Comparison of ENCODE assay signal across 20 mouse cellular contexts in the genomic region with DNA sequence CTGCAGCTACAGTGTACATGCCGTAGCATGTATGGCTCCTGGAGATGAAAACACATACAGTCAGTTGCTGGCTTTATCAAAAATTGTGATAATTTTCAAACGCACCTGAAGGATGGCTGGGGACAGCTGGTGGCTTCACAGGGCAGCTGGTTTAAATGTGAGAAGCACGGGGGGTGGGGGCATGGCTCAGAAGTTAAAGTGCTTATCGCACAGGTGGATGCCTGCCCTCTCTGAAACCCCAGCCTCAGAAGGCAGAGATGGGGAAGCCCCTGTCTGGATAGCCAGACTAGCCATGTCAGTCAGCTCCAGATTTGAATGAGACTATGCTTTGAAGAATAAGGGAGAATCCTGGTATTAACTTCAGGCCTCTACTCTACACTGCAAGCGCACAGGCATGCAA. TPM values are rescaled to one million over a fixed set of nuclear protein-coding genes. Genes with fewer than 3 reads are reported as not detected.
A peak's percentile ranks its signal among the peaks of the same experiment; 100 is the strongest.
DNase-seq lines count a peak whose midpoint lies in the region; TF ChIP-seq lines count a peak whose summit lies in the region.
"Had no signal": no experiment of that assay in that cellular context is flagged by ENCODE, and none has a peak within 500 bp of the region (broad histone marks: within the 10 kb centered on the region; RNA-seq: fewer than 3 reads in every experiment).

No protein-coding gene starts in this region.

- H3K36me3 ChIP-seq in CH12.LX (replicated peaks in 1 of 2; ENCODE audit: control insufficient read depth in 1 of 2, insufficient read depth in 1 of 2, low read length in 1 of 2) = no peaks in the 10 kb centered on the region
- H3K36me3 ChIP-seq: G1E had no signal

- H3K4me3 ChIP-seq in CH12.LX (replicated peaks in 1 of 3; ENCODE audit: low read depth in 2 of 3, low read length in 2 of 3, poor library complexity in 1 of 3) = no peak overlapping the region
- no peak overlapping the region for H3K4me3 ChIP-seq in lung, adult 2 months (replicated peaks; ENCODE audit: extremely low read depth, low read depth, low read length)

- in situ Hi-C loops in CH12.LX (cut with MboI; ENCODE audit: low pct_ligation_motif_present, low pct_unique_long_range_greater_than_20kb, low sequenced_read_pairs) = loop anchor here (25.0 kb wide), 1 partner anchor 264 kb away; no protein-coding TSS in a partner anchor

- TF ChIP-seq EP300 in CH12.LX (IDR thresholded peaks at IDR 0.05; ENCODE audit: low read length) = 0 out of 2 replicates have a peak, but pooled peaks have one; percentile 18

- H3K4me2 ChIP-seq in CH12.LX (ENCODE audit: insufficient read depth, low read depth, poor library complexity, severe bottlenecking) = no peak overlapping the region

- dilution Hi-C loops in CH12.LX (cut with MboI; ENCODE audit: extremely low pct_ligation_motif_present, extremely low pct_unique_long_range_greater_than_20kb, low sequenced_read_pairs) = no loop called here

- H3K27me3 ChIP-seq in CH12.LX (replicated peaks) = no peaks in the 10 kb centered on the region
- H3K27me3 ChIP-seq: Patski had no signal

- no peak for TF ChIP-seq CTCF in CH12.LX (conservative IDR thresholded peaks at IDR 0.05 in 1 of 2, IDR thresholded peaks at IDR 0.05 in 1 of 2; ENCODE audit: low read depth in 2 of 2, low read length in 2 of 2)
- no peak for TF ChIP-seq CTCF in lung, adult 2 months (IDR thresholded peaks at IDR 0.05; ENCODE audit: insufficient read depth, low read length)

- peak; percentile 48 for DNase-seq in A20 (ENCODE audit: low read depth, low spot score)
- peak; percentile 55 for DNase-seq in CH12.LX (ENCODE audit: extremely low read depth)
- no peak for DNase-seq in lung, adult 2 months
- no peak for DNase-seq in right cerebral cortex, postnatal 25 days
- DNase-seq: adrenal gland, adult 2 months; adrenal gland, adult 8-10 months; adrenal gland, postnatal 10 days; adrenal gland, postnatal 14 days; adrenal gland, postnatal 25 days; adrenal gland, postnatal 36 days; B cell, adult 2 months; cerebellum, adult 11 months; cerebellum, adult 11-12 months; cerebellum, adult 18-20 months; cerebellum, adult 2 months; cerebellum, adult 8-10 months had no signal

- H3K9me3 ChIP-seq in CH12.LX (replicated peaks; ENCODE audit: low read length) = peaks cover 4% of the 10 kb centered on the region

- peaks cover 10 to 29% of the 10 kb centered on the region in 2 experiments for H3K4me1 ChIP-seq in CH12.LX (ENCODE audit: control insufficient read depth in 1 of 2, insufficient read depth in 2 of 2)
- no peaks in the 10 kb centered on the region for H3K4me1 ChIP-seq in lung, adult 2 months (ENCODE audit: control insufficient read depth, insufficient read depth, low read length)

- WGBS in lung, adult 2 months = 88% methylated on average over 5 of the region's 5 CpGs

- H3K79me2 ChIP-seq in CH12.LX (replicated peaks; ENCODE audit: control insufficient read depth, extremely low read depth, insufficient read depth, poor library complexity, severe bottlenecking) = no peaks in the 10 kb centered on the region

- H3K27ac ChIP-seq in CH12.LX (ENCODE audit: insufficient read depth, low read depth) = no peak overlapping the region

- TF ChIP-seq RAD21 in CH12.LX (IDR thresholded peaks at IDR 0.05; ENCODE audit: low read depth, low read length) = no peak

- H3K9ac ChIP-seq in CH12.LX (ENCODE audit: insufficient read depth, low read depth) = no peak overlapping the region

- TF ChIP-seq POLR2A in CH12.LX (IDR thresholded peaks at IDR 0.05; ENCODE audit: low read depth, low read length) = no peak
- TF ChIP-seq POLR2A in lung, adult 2 months (IDR thresholded peaks at IDR 0.05; ENCODE audit: borderline replicate concordance, extremely low read depth, low read depth, low read length) = no peak

TF ChIP-seq in CH12.LX, 34 proteins besides CTCF, POLR2A, EP300 and RAD21:
- TF ChIP-seq NRF1 (IDR thresholded peaks at IDR 0.05; ENCODE audit: low read depth, low read length) (no peak), MYC (IDR thresholded peaks at IDR 0.05; ENCODE audit: low read depth, low read length) (0 out of 2 replicates have a peak, but pooled peaks have one; percentile 37), ELF1 (IDR thresholded peaks at IDR 0.05; ENCODE audit: low read depth, low read length) (no peak), GABPA (IDR thresholded peaks at IDR 0.05; ENCODE audit: insufficient replicate concordance, low read depth, low read length) (no peak), NELFE (IDR thresholded peaks at IDR 0.05; ENCODE audit: low read depth, low read length) (no peak), TCF12 (IDR thresholded peaks at IDR 0.05; ENCODE audit: low read depth, low read length) (peak; percentile 84), PAX5 (IDR thresholded peaks at IDR 0.05; ENCODE audit: low read length) (no peak), HCFC1 (IDR thresholded peaks at IDR 0.05; ENCODE audit: low read depth, low read length) (no peak), BHLHE40 (IDR thresholded peaks at IDR 0.05; ENCODE audit: low read depth, low read length) (peak; percentile 78), JUN (IDR thresholded peaks at IDR 0.05; ENCODE audit: insufficient read depth, low read depth, low read length) (no peak), ZNF384 (IDR thresholded peaks at IDR 0.05; ENCODE audit: low read depth, low read length) (no peak), CHD2 (IDR thresholded peaks at IDR 0.05; ENCODE audit: low read length) (0 out of 2 replicates have a peak, but pooled peaks have one; percentile 28), MAFK (IDR thresholded peaks at IDR 0.05; ENCODE audit: insufficient replicate concordance, low read length) (no peak), TBP (conservative IDR thresholded peaks at IDR 0.05; ENCODE audit: low read depth, low read length) (no peak), IRF4 (IDR thresholded peaks at IDR 0.05; ENCODE audit: low read depth, low read length) (peak; percentile 24; the same call in 1 of the 2 replicates), USF1 (IDR thresholded peaks at IDR 0.05; ENCODE audit: low read depth, low read length) (no peak), UBTF (IDR thresholded peaks at IDR 0.05; ENCODE audit: low read depth, low read length) (no peak), USF2 (conservative IDR thresholded peaks at IDR 0.05; ENCODE audit: low read depth, low read length) (no peak), CHD1 (IDR thresholded peaks at IDR 0.05; ENCODE audit: low read depth, low read length) (no peak), SIN3A (IDR thresholded peaks at IDR 0.05; ENCODE audit: low read length) (no peak), MAX (IDR thresholded peaks at IDR 0.05; ENCODE audit: low read length) (0 out of 2 replicates have a peak, but pooled peaks have one; percentile 22), ZC3H11A (IDR thresholded peaks at IDR 0.05; ENCODE audit: low read depth, low read length) (no peak), POLR2AphosphoS2 (IDR thresholded peaks at IDR 0.05; ENCODE audit: low read depth, low read length) (no peak), RCOR1 (conservative IDR thresholded peaks at IDR 0.05; ENCODE audit: low read depth, low read length) (0 out of 2 replicates have a peak, but pooled peaks have one; percentile 31), MXI1 (IDR thresholded peaks at IDR 0.05; ENCODE audit: low read depth, low read length) (no peak), ZMIZ1 (IDR thresholded peaks at IDR 0.05; ENCODE audit: low read depth, low read length) (no peak), SMC3 (IDR thresholded peaks at IDR 0.05; ENCODE audit: low read depth, low read length) (no peak), JUND (conservative IDR thresholded peaks at IDR 0.05; ENCODE audit: low read depth, low read length) (no peak), E2F4 (IDR thresholded peaks at IDR 0.05; ENCODE audit: insufficient replicate concordance, low read depth, low read length) (no peak), ETS1 (conservative IDR thresholded peaks at IDR 0.05; ENCODE audit: low read depth, low read length) (peak; percentile 60), KAT2A (IDR thresholded peaks at IDR 0.05; ENCODE audit: insufficient replicate concordance, low read length) (no peak), ZKSCAN1 (IDR thresholded peaks at IDR 0.05; ENCODE audit: borderline replicate concordance, low read depth, low read length) (no peak), MAZ (IDR thresholded peaks at IDR 0.05; ENCODE audit: low read depth, low read length) (0 out of 2 replicates have a peak, but pooled peaks have one; percentile 69), MEF2A (IDR thresholded peaks at IDR 0.05; ENCODE audit: borderline replicate concordance, low read depth, low read length) (no peak)

RNA-seq across cellular contexts. Expression of gene Plbd1, which starts 39.5 kb away (rescaled TPM):
- not detected in 2 replicates for total RNA-seq in CH12.LX (2012; rRNA removed)
- total RNA-seq in CH12.LX (2014; rRNA removed) = not detected in 2 replicates
- polyA plus RNA-seq in CH12.LX (2012; ENCODE audit: insufficient read length, low read depth) = not detected in 2 replicates
- 24.8 and 25.8 TPM in 2 replicates for polyA plus RNA-seq in lung, adult 2 months (2012; rRNA removed)
- total RNA-seq: G1E, MEL had no signal
- polyA plus RNA-seq: C2C12, G1E, Patski had no signal

Comparison
In these comparisons a context has a peak if more than half of its experiments do, and no peak if none do; other contexts are left out.
1. DNase-seq: peak in A20 (single experiment) and CH12.LX (single experiment); none in lung, adult 2 months (single experiment) and right cerebral cortex, postnatal 25 days (single experiment).
2. RNA of gene Plbd1, which starts 39.5 kb away (polyA plus RNA-seq): 24.8 to 25.8 TPM in lung, adult 2 months; not detected in CH12.LX; every median in the first group is over 10 times any median in the second.